Mouse (Mus musculus): Measurements from ENCODE around the gene Alpk1. TPM values are rescaled to one million over a fixed set of nuclear protein-coding genes. Genes with fewer than 3 reads are reported as not detected.

Gene Alpk1
- polyA plus RNA-seq, 1 experiment, result 1.8 TPM

DNA sequence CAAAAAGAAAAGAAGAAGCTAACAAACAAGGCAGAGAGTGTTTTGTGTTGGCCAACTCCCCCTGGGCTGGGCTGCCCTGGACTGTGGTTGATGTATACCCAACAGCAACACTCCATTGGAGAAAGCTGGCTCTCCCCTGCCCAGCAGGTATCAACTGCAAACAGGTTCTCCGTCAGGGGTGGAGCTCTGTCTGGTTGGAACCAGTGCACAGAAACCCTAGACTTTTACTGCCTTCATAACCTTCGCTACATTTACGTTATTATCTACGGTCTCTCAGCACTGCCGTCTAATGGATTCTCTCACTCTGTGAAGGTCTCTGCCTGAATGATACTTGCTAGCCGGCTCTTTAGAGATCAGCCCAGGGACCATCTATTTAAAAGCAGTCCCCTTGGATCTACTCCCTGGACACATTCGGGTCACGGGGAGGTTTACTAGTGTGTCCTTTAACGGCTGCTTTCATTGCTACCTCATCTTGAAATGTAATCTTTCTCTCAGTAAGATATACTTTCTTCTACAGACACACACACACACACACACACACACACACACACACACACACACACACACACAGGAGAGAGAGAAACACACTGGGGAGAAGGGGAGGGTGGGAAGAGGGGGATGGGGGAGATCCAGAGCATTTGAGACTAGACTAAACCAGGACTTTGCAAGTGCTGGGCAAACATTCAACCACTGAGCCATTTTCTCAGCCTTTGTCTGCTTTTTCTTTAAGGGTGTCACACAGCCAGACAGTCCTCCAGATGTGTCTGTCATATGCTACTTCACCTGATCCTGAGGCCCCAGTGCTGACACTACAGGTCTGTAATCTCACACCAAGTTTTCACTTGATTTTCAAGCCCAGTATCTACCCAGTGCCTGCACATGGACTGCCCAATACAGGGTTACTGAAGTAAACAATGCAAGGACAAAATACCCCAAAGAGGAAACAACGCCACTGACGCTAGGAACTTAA is 38.7 kb upstream of the Alpk1 start:
- WGBS, result 94% methylated on average over 11 of the region's 11 CpGs
- H3K27ac ChIP-seq (ENCODE audit: control insufficient read depth, insufficient read depth, low read length), result no peak overlapping the region
- TF ChIP-seq CTCF (IDR thresholded peaks at IDR 0.05; ENCODE audit: borderline replicate concordance, control insufficient read depth, extremely low read depth, insufficient read depth, low read length, poor library complexity), result no peak
- no peak for TF ChIP-seq POLR2A (IDR thresholded peaks at IDR 0.05; ENCODE audit: control insufficient read depth, extremely low read depth, insufficient read depth, low read length, poor library complexity)
- DNase-seq, result no peak
- no peak overlapping the region for H3K4me3 ChIP-seq (ENCODE audit: control insufficient read depth, insufficient read depth, low read length)
- H3K4me1 ChIP-seq (replicated peaks; ENCODE audit: control insufficient read depth, insufficient read depth, low read length), result peaks cover 4% of the 10 kb centered on the region
- no peaks in the 10 kb centered on the region for H3K27me3 ChIP-seq (ENCODE audit: control insufficient read depth, insufficient read depth, low read length)
- H3K36me3 ChIP-seq (ENCODE audit: control insufficient read depth, insufficient read depth, low read length), result peaks cover 14% of the 10 kb centered on the region

DNA sequence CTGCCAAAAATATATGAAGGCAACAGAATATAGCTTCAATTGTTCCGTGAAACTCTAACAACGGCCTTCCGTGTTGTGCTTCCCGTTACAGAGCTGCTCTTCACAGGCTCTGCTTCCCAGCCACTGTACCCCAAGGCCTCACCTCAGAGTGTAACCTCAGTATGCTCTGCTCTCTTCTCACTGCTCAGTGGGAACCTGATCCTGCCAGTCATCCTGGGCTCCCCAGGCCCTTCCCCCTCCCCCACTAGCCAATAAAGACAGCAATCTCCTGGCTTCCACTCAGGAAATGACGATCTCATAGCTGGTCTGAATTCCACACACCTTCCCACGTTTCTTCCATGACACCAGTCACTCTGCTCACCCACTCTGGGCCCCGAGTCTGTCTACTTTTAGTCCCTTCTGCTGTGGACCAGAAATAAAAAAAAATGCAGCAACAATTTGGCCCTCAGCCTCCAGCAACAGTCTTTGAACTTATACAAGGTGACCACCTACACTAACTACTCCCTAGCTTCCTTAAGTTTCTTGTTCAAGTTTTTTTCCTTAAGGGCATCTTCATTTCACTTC is 36.9 kb upstream of the Alpk1 start:
- Histone ChIP-seq H3K4me1 (replicated peaks; ENCODE audit: control insufficient read depth, insufficient read depth, low read length) (peaks cover 2% of the 10 kb centered on the region; the same call in 1 of the 2 replicates), H3K36me3 (ENCODE audit: control insufficient read depth, insufficient read depth, low read length) (peaks cover 17% of the 10 kb centered on the region)
- 87% methylated on average over 7 of the region's 7 CpGs for WGBS

DNA sequence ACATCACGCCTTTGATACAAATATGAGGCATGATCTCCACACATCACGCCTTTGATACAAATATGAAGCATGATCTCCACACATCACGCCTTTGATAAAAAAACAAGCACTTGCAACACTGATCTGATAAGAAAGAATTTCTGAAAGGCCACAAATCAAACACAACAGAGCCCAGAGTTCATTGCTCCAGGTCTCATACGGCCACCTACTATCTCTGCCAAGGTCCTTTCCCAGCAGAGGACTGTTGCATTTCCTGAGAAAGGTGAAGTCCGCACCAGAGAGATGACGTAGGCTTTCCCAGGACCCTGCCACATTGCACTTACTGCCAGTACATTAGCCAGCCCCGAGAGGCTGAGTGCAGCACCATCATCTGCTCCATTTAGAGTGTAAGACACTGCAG is 28.8 kb upstream of the Alpk1 start:
- no peaks in the 10 kb centered on the region for H3K27me3 ChIP-seq (ENCODE audit: control insufficient read depth, insufficient read depth, low read length)
- H3K36me3 ChIP-seq (ENCODE audit: control insufficient read depth, insufficient read depth, low read length), result peaks cover 39% of the 10 kb centered on the region
- no peaks in the 10 kb centered on the region for H3K4me1 ChIP-seq (replicated peaks; ENCODE audit: control insufficient read depth, insufficient read depth, low read length)
- H3K4me3 ChIP-seq (ENCODE audit: control insufficient read depth, insufficient read depth, low read length), result no peak overlapping the region
- H3K27ac ChIP-seq (ENCODE audit: control insufficient read depth, insufficient read depth, low read length), result no peak overlapping the region
- WGBS, result 97% methylated on average over 7 of the region's 7 CpGs
- no peak for TF ChIP-seq CTCF (IDR thresholded peaks at IDR 0.05; ENCODE audit: borderline replicate concordance, control insufficient read depth, extremely low read depth, insufficient read depth, low read length, poor library complexity)
- TF ChIP-seq POLR2A (IDR thresholded peaks at IDR 0.05; ENCODE audit: control insufficient read depth, extremely low read depth, insufficient read depth, low read length, poor library complexity), result no peak
- DNase-seq, result no peak

More for the DNA sequence above, 36.9 kb upstream of the Alpk1 start:
- Histone ChIP-seq H3K27ac (ENCODE audit: control insufficient read depth, insufficient read depth, low read length) (no peak overlapping the region), H3K4me3 (ENCODE audit: control insufficient read depth, insufficient read depth, low read length) (no peak overlapping the region), H3K27me3 (ENCODE audit: control insufficient read depth, insufficient read depth, low read length) (no peaks in the 10 kb centered on the region)
- no peak for TF ChIP-seq CTCF (IDR thresholded peaks at IDR 0.05; ENCODE audit: borderline replicate concordance, control insufficient read depth, extremely low read depth, insufficient read depth, low read length, poor library complexity)
- TF ChIP-seq POLR2A (IDR thresholded peaks at IDR 0.05; ENCODE audit: control insufficient read depth, extremely low read depth, insufficient read depth, low read length, poor library complexity), result no peak
- no peak for DNase-seq

DNA sequence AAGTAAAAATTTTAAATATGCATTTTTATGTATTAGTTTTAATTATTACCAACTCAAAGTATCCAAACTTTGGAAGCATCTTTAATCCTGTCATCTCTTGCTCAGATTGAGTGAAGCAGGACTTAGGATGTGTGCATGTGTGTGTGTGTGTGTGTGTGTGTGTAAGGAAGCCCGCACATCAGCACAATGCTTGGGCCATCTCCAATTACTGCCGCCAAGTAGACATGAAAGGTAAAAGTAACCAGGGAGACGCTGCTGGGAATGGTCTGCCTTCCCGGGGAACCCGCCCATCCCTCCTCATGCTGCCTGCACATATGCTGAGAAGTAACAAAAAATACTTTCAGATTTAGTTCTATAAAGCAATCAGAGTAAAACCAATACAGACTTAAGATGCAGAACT is 27.5 kb upstream of the Alpk1 start:
- DNase-seq, result no peak
- Histone ChIP-seq H3K36me3 (ENCODE audit: control insufficient read depth, insufficient read depth, low read length) (peaks cover 39% of the 10 kb centered on the region), H3K27me3 (ENCODE audit: control insufficient read depth, insufficient read depth, low read length) (no peaks in the 10 kb centered on the region), H3K4me3 (ENCODE audit: control insufficient read depth, insufficient read depth, low read length) (no peak overlapping the region), H3K27ac (ENCODE audit: control insufficient read depth, insufficient read depth, low read length) (no peak overlapping the region), H3K4me1 (replicated peaks; ENCODE audit: control insufficient read depth, insufficient read depth, low read length) (no peaks in the 10 kb centered on the region)
- 98% methylated on average over 5 of the region's 5 CpGs for WGBS
- no peak for TF ChIP-seq POLR2A (IDR thresholded peaks at IDR 0.05; ENCODE audit: control insufficient read depth, extremely low read depth, insufficient read depth, low read length, poor library complexity)
- TF ChIP-seq CTCF (IDR thresholded peaks at IDR 0.05; ENCODE audit: borderline replicate concordance, control insufficient read depth, extremely low read depth, insufficient read depth, low read length, poor library complexity), result no peak

DNA sequence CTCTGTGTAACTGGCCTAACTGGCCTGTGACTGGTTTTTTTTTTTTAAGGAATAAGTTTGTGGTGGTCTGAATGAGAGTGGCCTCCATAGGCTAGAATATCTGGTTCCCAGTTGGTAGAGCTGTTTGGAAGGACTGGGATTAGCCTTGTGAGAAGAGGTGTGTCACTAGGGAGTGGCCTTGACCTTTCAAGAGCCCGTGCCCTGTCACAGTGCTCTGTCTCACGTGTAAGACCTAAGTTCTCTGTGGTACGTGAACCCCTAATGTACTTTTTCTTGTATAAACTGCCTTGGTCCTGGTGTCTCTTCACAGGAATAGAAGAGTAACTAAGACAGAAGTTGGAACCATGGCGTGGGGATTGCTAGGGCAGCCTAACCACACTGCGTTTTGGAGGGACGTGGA is 25.7 kb upstream of the Alpk1 start:
- no peak for DNase-seq
- Histone ChIP-seq H3K27ac (ENCODE audit: control insufficient read depth, insufficient read depth, low read length) (no peak overlapping the region), H3K4me3 (ENCODE audit: control insufficient read depth, insufficient read depth, low read length) (no peak overlapping the region), H3K27me3 (ENCODE audit: control insufficient read depth, insufficient read depth, low read length) (no peaks in the 10 kb centered on the region), H3K4me1 (replicated peaks; ENCODE audit: control insufficient read depth, insufficient read depth, low read length) (no peaks in the 10 kb centered on the region), H3K36me3 (ENCODE audit: control insufficient read depth, insufficient read depth, low read length) (peaks cover 23% of the 10 kb centered on the region)
- TF ChIP-seq POLR2A (IDR thresholded peaks at IDR 0.05; ENCODE audit: control insufficient read depth, extremely low read depth, insufficient read depth, low read length, poor library complexity), result no peak
- no peak for TF ChIP-seq CTCF (IDR thresholded peaks at IDR 0.05; ENCODE audit: borderline replicate concordance, control insufficient read depth, extremely low read depth, insufficient read depth, low read length, poor library complexity)
- WGBS, result 99% methylated on average over 6 of the region's 6 CpGs

DNA sequence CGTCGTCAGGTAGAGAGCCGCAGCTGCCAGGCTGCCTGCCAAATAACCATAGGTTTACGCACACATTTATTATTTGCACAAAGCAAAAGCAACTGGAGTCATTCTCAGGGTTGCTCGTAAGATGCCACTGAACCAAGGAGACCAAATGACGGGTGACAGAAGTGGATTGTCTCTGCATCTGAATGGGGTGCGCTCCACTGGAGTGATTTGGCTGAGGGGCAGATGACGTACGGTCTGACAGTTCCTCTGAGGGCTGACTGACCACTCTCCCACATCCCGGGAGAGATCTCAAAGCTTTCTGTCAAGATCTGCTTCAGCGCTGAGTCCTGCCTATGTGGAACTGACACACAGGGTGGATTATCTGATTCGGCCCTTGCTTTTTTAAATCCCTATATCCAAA is 24.7 kb upstream of the Alpk1 start:
- WGBS, result 96% methylated on average over 12 of the region's 12 CpGs
- Histone ChIP-seq H3K36me3 (ENCODE audit: control insufficient read depth, insufficient read depth, low read length) (peaks cover 17% of the 10 kb centered on the region), H3K27me3 (ENCODE audit: control insufficient read depth, insufficient read depth, low read length) (no peaks in the 10 kb centered on the region), H3K27ac (ENCODE audit: control insufficient read depth, insufficient read depth, low read length) (no peak overlapping the region), H3K4me3 (ENCODE audit: control insufficient read depth, insufficient read depth, low read length) (no peak overlapping the region), H3K4me1 (replicated peaks; ENCODE audit: control insufficient read depth, insufficient read depth, low read length) (no peaks in the 10 kb centered on the region)
- DNase-seq, result no peak
- no peak for TF ChIP-seq POLR2A (IDR thresholded peaks at IDR 0.05; ENCODE audit: control insufficient read depth, extremely low read depth, insufficient read depth, low read length, poor library complexity)
- TF ChIP-seq CTCF (IDR thresholded peaks at IDR 0.05; ENCODE audit: borderline replicate concordance, control insufficient read depth, extremely low read depth, insufficient read depth, low read length, poor library complexity), result no peak
